Mouse (Mus musculus) cerebellum, adult 2 months (tissue): ENCODE results near the gene 2310030G06Rik.
A peak's percentile ranks its signal among the peaks of the same experiment; 100 is the strongest.

Experiments
- CTCF ChIP-seq: fragments of 200-500 bp; IDR thresholded peaks from 2 replicates; pipeline ENCODE4 v1.5.1; 2011; ENCODE audit warnings: low read depth, mild to moderate bottlenecking, control low read depth, low read length, moderate library complexity, borderline replicate concordance; ENCODE audit not compliant: insufficient read depth
- POLR2A ChIP-seq: fragments of 200-500 bp; IDR thresholded peaks from 2 replicates; pipeline ENCODE4 v1.6.1; 2011; ENCODE audit warnings: low read length, control low read depth, borderline replicate concordance; ENCODE audit not compliant: insufficient read depth

- TF ChIP-seq POLR2A, result peak; percentile 31; the same call in 1 of the 2 replicates
- TF ChIP-seq CTCF, result no peak
Observed at GRCm38 (mm10) chr9:50774991-50775612, 28.8 kb upstream of the 2310030G06Rik start, which contains the start of the genes Alg9 and 1110032A03Rik.
